Mouse (Mus musculus): ENCODE measurements at regions not wholly inside any gene's neighbourhood (a gene's known extent, or its start where the extent isn't known, plus 50 kb on each side); places are given as distances from the start of the nearest gene placed in this dataset.

DNA sequence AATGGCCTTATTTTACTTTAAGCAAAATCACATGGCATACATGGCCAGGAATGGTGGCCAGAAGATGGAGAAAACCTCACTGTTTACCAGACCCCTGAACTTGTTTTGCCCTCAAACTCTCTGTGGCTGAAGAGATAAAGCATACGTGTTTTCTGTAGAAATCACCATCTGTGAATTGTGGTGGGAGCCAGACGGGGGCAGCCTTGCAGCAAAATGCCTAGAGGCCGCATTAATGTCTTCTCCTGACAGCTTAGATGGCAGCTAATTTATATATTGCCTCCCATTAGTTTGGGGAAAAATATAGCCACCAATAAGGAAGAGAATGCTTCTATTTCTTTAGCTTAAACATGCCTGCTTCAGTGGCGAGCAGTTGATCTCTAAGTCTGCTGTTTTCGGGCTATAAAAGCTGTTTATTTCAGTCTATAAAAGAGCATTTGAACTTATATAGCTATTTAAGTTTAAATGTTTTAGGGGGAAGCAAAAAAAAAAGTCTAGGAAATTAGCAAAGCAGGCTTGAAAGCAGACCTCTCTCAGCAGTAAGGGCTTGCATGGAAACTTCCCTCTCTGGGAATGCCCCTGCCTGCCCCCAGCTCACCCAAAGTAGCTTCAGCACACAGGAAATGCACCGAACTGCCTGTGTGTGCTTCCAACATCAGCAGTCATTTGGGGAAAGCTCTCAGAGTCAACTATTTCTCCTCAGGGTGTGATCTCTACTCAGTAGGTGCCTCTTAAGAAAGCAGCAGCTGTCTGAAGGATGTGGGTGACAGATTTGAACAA is 747.1 kb downstream of the Gm826 start:
- TF ChIP-seq POLR2A (IDR thresholded peaks at IDR 0.05; ENCODE audit: low read depth, low read length) (no peak), RCOR1 (conservative IDR thresholded peaks at IDR 0.05; ENCODE audit: low read depth, low read length) (no peak), CTCF (conservative IDR thresholded peaks at IDR 0.05 in 1 of 2, IDR thresholded peaks at IDR 0.05 in 1 of 2; ENCODE audit: low read depth in 2 of 2, low read length in 2 of 2) (peak in 1 of 2 experiments; percentile 52; a peak in 2 of 4 replicates), ZKSCAN1 (IDR thresholded peaks at IDR 0.05; ENCODE audit: borderline replicate concordance, low read depth, low read length) (no peak; the same call in 1 of the 2 replicates), TCF12 (IDR thresholded peaks at IDR 0.05; ENCODE audit: low read depth, low read length) (peak; percentile 49)
